Mouse (Mus musculus): ENCODE results near the gene Spata31d1b.

Spata31d1b gene

GRCm38 (mm10) chr13:59746711-59747110 lies 34.6 kb downstream of the Spata31d1b start, which contains the start of gene 1700014D04Rik:
Gene 1700014D04Rik, minus strand, starts transcription at chr13:59746752.
- no peak for DNase-seq (ENCODE audit: low read depth, low spot score)

DNA sequence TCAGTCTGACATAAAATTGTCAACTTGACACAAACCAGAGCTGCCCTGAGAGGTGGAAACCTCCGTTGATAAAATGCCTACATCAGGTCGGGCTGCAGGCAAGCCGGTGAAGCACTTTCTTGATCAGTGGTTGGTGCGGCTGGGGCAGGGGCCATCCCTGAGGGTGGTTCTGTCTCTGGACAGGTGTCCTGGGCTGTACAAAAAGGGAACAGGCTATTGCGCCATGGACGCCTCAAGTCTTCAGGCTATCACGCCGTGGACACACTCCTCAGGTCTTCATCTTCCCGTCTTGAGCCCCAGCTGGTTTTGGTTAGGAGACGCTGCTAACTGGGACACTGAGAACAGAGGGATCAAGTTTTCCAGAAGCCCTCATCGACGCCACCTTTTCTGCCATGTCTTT lies 38.2 kb downstream of the Spata31d1b start:
- DNase-seq (ENCODE audit: low read depth, low spot score): no peak

DNA sequence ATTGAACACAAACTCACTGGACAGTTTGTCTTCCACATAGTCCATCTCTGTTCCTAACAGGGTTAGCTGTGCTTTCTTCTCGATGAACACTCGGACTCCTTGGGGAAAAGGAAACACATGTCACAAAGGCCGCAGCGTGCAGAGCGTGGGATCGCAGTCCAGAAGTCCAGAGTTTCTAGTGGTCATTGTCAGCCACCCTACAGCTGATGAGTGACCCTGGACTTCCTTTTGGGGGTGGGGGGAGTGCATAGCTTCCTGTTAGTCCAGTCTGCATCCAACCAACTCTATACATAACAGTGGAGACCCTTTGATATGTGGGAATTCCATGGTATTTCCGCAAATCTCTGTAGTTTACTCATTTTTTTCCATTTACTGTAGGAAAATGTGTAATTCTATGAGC lies 44.8 kb downstream of the Spata31d1b start:
- DNase-seq (ENCODE audit: low read depth, low spot score): no peak

- DNase-seq (ENCODE audit: low read depth, low spot score): no peak
Measured at GRCm38 (mm10) chr13:59762791-59763190, 50.7 kb downstream of the Spata31d1b start.

DNA sequence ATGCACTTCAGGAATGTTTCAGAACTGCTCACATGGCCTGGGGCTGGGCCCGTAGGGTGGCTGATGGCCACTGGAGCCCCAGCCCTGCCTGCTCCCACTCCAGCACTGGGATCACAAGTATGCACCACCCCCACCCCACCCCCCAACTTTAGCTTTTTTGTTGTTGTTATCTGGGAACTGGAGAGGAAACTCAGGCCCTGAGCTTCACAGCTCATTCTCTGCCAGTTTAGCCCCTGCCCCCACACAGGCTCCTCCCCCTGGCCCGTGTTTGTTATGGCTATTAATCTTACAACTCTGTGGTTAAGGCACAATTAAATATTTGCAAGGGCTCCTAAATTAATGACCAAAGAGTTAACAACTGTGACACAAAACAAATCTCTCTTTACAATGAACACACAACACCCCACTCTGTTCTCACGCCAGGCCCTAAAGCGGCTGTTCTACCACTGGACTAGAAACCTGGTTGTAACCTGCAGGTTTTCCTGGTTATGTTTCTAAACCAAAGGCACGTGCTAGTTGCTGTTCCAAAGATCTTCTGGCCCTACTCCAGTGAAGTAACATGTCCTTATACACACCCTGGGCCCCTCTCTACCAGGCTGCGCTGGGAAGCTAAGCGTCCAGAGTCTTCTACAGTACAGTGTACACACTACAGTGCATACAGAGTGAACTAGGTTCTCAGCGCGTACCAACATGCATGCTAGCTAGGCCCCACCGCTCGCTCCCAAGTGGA lies 54.9 kb downstream of the Spata31d1b start:
- DNase-seq (ENCODE audit: low read depth, low spot score): no peak

- no peak for DNase-seq (ENCODE audit: low read depth, low spot score)
Measured at GRCm38 (mm10) chr13:59768531-59768930, 56.4 kb downstream of the Spata31d1b start.

Data from skeletal muscle tissue, adult 2 months (tissue).